Mouse (Mus musculus): ENCODE measurements at regions not wholly inside any gene's neighbourhood (a gene's known extent, or its start where the extent isn't known, plus 50 kb on each side); places are given as distances from the start of the nearest gene placed in this dataset.
A peak's percentile ranks its signal among the peaks of the same experiment; 100 is the strongest.

GRCm38 (mm10) chr8:116452806-116453205, 52.0 kb upstream of the Dynlrb2 start:
- ATAC-seq, result peak; percentile 89

GRCm38 (mm10) chr8:116451397-116451796, 53.4 kb upstream of the Dynlrb2 start:
- ATAC-seq, result no peak

- ATAC-seq, result no peak
Observed at GRCm38 (mm10) chr8:116447452-116447851, 57.3 kb upstream of the Dynlrb2 start.

DNA sequence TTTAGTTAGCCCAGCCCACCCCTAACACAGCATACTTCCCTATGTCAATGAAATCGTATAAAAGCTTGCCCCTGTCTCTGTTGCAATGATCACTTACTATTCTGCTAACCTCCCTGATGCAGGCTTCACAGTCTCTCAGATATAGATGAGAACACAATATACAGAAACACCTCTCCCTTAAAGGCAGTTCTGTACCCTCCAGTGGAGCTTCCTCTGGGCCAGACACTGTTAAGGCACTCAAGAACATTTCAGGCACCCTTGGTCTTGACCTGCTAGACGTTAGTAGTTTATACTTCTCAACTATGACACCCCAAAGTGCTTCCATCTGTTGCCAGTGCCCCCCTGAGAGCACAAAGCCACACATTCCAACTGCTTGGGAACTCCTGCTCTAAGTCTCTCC, 61.9 kb upstream of the Dynlrb2 start:
- ATAC-seq, result no peak

- peak; percentile 61 for ATAC-seq
Observed at GRCm38 (mm10) chr8:116438895-116439294, 65.9 kb upstream of the Dynlrb2 start.

DNA sequence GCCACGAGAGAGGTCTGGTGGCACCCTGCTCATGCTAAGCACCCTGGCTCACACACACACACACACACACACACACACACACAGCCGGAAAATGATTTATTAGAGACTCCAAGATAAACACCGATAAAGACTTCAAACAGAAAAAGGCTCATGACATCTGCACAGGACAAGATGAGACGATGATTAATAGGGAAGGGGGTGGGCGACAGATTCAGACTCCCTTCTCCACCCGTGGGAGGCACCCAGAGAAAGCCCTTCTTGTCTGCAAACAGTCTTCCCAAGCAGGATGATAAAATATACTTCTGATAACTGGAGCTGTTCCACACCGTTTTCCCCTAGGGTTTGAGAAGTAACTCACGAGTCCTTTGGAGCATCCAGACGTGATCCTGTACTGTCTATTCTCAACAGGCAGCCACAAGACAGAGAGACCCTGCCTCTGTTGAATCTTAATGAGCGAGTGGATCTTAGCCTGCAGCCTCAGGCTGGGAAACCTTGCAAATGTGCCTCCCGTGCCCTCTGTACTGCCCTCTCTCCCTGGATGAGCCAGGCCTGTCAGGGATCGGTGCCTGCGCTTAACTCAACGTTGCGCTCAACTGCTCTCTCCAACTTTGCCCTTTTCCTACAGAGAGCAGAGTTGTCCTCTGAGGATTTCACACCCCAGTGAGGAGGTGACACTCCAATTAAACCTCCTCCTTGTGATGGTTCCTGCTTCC, 69.3 kb upstream of the Dynlrb2 start:
- no peak for ATAC-seq

GRCm38 (mm10) chr8:116430051-116430450, 74.7 kb upstream of the Dynlrb2 start:
- no peak for ATAC-seq

DNA sequence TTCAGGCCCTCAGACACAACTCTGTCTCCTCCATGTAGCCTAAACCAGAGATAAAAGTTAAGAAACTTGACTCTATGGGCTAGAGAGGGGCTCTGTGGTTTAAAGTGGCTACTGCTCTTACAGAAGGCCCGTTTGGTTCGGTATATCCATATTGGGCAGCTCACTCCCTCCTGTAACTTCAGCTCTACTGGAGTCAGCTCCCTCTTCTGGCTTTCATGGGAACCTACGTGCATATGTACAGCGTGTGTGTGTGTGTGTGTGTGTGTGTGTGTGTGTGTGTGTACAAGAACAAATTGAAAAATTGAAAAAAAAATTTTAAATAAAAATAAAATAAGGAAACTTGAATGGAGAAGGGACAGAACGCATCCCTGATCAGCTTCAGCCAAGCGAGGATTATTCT, 75.1 kb upstream of the Dynlrb2 start:
- ATAC-seq, result no peak

DNA sequence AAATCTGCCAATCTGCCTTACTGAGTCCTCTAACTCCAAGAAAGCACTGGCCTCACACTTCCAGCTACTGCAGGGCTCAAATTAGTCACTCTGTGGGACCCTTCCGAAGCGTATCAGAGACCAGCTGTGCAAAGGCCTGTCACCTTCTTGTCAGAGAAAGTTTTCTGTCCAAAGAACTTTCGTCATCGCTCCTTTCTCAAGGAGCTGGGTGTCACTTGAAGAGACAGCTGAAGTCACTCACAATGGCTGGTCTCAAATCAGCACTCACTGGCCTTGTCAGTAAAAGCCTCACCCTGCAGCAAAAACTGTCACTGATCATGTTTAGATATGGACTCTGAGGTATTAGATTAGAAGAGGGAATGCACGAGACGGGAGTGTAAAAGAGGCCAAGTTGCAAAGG, 81.9 kb upstream of the Dynlrb2 start:
- ATAC-seq, result no peak

DNA sequence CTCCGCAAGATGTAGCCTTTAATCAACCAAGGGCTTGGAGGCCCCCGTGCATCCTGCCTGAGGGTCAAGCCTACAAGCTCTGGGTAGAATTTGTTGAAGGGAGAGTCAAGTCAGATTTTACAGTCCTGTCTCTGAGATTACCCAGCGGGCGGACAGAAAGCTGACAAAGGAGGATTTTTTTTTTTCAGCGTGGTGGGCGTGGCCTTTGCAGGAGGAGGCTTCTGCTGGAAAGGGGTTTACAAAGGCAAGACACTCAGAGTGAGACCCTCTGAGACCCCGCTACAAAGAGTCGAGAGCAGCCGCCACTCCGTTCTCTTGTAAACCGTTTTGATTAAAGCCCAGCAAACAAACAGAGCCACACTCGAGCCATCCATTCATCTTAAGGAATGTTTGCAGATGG, 92.1 kb upstream of the Dynlrb2 start:
- ATAC-seq, result no peak

DNA sequence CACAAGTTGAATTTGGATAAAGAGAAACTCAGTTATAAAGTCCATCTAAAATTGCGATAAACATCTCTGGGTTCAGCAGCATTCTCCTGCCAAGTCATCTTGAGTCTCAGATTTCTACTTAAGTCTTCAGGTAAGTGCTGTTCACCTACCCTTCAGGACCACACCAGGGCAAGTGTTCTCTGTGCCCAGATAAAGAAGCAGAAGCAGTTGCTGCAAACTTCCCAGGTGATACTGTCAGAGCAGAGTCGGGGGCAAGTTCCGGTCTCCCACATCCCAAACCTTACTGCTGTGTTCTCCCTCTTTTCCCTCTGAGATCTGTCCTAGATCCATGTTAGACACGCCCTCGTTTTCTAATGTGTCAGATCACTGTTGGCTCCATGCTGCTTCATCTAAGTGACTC, 94.7 kb upstream of the Dynlrb2 start:
- ATAC-seq, result no peak

DNA sequence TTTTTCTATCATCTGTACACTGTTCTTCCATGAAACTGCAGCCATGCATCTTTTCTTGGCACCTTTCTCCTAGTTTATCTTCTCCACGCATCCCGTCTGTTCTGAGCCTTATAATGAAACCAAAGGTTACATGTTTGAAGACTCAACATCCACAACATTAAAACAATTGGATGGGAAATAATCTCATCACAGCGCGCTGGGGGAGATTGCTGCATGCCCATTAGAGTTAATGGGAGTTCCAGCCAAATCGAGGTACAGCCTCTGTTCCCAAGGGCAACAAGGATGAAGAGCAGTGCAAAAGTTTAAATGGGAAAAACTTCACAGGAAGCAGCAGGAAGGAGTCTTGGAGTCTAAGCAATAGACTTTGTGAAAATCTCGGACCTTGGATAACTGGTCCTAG, 95.8 kb upstream of the Dynlrb2 start:
- ATAC-seq, result no peak

- ATAC-seq, result no peak
Observed at GRCm38 (mm10) chr8:116404571-116404970, 100.2 kb upstream of the Dynlrb2 start.

- ATAC-seq, result no peak
Observed at GRCm38 (mm10) chr8:116403366-116403765, 101.4 kb upstream of the Dynlrb2 start.

- no peak for ATAC-seq
Observed at GRCm38 (mm10) chr8:116399452-116399851, 105.3 kb upstream of the Dynlrb2 start.

DNA sequence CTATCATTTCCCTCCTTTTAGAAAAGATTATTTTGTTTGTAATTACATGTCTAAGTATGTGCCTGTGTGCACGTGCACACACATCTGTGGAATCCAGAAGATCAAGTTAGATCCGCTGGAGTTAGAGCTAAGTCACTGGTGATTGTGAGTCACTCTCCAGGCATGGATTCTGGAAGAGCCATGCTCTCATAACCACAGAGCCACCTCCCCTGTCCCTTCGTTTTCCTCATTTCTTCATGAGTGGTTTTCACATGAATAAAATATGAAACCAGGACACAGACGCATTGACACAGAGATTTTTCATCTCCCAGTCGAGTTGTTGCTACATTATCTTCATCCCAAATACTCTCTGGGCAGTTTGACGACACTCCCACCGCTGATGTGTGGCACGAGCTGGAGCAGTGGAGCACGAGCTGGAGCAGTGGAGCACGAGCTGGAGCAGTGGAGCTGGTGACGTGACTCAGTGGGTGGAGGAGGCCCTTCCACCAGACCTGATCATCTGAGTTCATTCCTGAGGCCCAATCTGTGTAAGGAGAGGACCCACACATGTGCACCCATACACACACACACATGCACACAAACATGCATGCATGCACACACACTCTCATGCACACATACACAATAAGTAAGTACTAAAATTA, 106.1 kb upstream of the Dynlrb2 start:
- no peak for ATAC-seq

- no peak for ATAC-seq
Observed at GRCm38 (mm10) chr8:116385193-116385955, 119.4 kb upstream of the Dynlrb2 start.

DNA sequence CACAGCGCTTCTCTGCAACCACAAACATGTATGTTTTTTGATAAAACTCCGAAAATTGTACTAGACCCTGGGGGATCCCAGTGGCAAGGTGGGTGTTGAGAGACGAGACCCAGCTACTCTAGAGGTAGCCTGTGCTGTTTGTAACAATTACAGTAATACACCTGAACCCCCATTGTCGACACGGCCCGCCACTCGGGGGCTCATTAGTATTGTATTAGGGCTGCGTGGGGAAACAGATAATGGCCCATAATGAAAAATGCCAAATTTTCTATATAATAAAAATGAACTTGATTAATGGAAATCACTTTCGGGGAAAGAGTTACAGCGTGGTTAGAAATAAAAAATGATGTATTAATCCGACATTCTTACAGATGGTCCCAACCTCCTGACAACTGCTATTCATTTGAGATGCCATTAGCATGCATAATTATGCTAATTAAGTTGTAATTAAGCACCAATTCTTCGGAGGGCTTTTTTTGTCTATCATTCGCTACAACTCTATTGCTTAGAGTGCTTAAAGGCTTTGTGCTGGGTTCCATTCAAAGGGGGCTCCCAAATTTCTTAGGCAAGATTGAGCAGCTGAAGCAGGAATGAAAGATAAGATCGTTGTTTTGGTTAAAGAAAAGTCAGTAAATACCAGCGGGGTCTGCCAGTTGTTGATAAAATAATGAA, 120.2 kb upstream of the Dynlrb2 start:
- no peak for ATAC-seq

GRCm38 (mm10) chr8:116383495-116384417, 121.0 kb upstream of the Dynlrb2 start:
- no peak for ATAC-seq

GRCm38 (mm10) chr8:116383036-116383435, 121.7 kb upstream of the Dynlrb2 start:
- no peak for ATAC-seq

GRCm38 (mm10) chr8:116380601-116381000, 124.2 kb upstream of the Dynlrb2 start:
- ATAC-seq, result no peak

DNA sequence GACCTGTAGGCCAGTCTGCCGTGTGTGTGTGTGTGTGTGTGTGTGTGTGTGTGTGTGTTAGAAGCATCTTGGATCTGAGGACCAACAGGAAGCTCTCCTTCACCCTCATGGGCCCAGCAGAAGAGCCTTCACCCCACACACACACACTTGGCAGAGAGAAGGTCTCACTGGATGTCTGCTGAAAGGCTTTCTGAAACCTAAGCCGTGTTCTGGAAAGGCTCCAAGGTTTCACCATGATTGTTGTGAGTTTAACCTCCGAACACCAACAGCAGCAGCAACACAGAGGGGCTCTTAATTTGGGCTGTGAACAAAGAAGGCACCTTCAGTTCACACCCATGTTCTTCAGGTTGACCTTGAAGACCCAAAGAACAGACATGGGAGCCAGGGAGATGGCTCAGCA, 124.9 kb upstream of the Dynlrb2 start:
- ATAC-seq, result no peak

Measured in activated CD4-positive, CD25-positive, alpha-beta regulatory T cell, adult 4 months (primary cell).